Mouse (Mus musculus) kidney, adult 2 months (tissue): ENCODE results near the gene Ermp1.

Experiments
- CTCF ChIP-seq: fragments of 200-500 bp; conservative IDR thresholded peaks from 2 replicates; pipeline ENCODE4 v1.5.1; 2011; ENCODE audit warnings: low read depth, mild to moderate bottlenecking, control low read depth, low read length, moderate library complexity, mixed read lengths; ENCODE audit not compliant: insufficient read depth, insufficient read length
- POLR2A ChIP-seq: fragments of 200-500 bp; IDR thresholded peaks from one replicate; pipeline ENCODE4 v1.6.1; 2011; ENCODE audit warnings: low read depth, low read length, control low read depth

DNA sequence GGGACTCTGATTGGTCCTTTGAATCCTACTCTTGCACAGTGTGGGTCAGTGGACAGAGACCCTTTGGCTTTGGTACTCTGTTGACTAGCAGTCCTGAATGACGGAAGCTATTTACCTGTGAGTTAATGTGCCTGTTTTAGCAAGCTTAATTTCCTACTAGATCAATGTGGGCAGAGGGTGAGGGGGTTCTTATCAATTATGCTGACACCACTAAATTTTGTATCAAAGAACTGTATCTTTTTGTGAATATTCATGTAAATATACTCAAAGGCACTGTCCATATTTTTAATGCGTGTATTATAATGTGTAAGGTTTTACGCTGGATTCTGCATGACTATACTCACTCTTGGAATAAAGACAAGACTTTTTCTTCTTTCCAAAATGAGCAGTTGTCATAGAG is 43.6 kb downstream of the Ermp1 start:
- TF ChIP-seq POLR2A, result no peak
- TF ChIP-seq CTCF, result no peak
